Mouse (Mus musculus) adrenal gland, postnatal 14 days (tissue): ENCODE measurements around the gene E130116L18Rik. TPM values are rescaled to one million over a fixed set of nuclear protein-coding genes. Genes with fewer than 3 reads are reported as not detected.
"Not testable (repeated sequence)": the region's sequence is repeated elsewhere in the genome, so short reads cannot be mapped to it uniquely, and the experiment has no call there.

Experiments used
- DNase-seq: peaks from one replicate; pipeline ENCODE4 v3.0.0; 2021; ENCODE audit warnings: mixed read lengths
- long read RNA-seq, 2 experiments: library from polyadenylated mRNA; stranded (forward); transcript quantifications; one replicate each; pipeline ENCODE4 v2.0.0; 2021
- total RNA-seq: library from RNA; stranded (reverse); gene quantifications from 2 replicates; pipeline ENCODE4 v1.2.3, GENCODE M21; 2021

E130116L18Rik gene
- not detected in 2 replicates for total RNA-seq
- long read RNA-seq, experiment 1, result 0 reads
- long read RNA-seq, experiment 2, result 0 reads

DNA sequence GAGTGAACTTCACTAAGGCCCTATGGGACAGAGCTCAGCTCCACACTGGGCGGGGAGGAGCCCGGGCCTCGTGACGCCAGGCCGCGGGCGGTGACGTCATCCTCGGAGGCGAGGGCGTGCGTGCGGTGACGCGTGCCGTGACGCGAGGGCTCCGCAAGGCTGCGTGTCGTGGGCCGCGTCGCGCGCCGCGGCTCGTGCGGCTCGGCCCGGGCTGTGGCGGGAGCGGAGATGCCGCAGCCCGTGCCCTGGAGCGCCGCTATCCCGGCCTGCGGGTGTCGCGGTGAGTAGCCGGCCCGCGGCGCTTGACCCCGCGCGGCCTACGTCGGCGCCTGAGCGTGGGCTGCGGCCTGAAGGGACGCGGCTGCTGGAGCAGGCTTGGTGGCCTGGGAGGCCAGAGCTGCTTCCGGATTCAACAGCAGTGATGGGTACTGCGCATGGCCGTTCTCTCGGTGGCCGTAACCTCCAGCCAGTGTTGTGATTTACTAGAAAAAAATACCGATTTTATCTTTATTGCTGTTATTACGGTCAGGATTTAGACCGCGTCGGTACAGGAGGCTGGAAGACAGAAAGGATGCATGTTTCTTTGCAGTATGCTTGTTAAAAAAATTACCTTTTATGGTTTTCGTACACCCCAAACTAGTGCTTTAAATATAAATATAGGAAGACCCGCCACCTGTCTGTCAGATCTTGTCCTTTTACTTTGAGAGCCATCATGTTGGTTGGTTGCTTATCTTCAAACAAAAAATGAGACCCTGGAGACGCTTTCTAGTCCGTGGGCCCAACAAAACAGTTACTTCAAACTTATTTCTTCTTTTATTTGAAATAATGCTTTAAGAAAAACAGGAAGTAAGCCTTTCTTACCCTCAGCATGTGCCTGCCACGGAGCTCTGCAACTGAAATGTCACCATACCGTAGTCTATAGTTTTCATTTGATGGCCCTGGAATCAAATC is at the start of gene E130116L18Rik:
Gene E130116L18Rik, minus strand, starts transcription at position 402 of the 951 bp plus-strand sequence.
- peak; percentile 95 for DNase-seq

DNA sequence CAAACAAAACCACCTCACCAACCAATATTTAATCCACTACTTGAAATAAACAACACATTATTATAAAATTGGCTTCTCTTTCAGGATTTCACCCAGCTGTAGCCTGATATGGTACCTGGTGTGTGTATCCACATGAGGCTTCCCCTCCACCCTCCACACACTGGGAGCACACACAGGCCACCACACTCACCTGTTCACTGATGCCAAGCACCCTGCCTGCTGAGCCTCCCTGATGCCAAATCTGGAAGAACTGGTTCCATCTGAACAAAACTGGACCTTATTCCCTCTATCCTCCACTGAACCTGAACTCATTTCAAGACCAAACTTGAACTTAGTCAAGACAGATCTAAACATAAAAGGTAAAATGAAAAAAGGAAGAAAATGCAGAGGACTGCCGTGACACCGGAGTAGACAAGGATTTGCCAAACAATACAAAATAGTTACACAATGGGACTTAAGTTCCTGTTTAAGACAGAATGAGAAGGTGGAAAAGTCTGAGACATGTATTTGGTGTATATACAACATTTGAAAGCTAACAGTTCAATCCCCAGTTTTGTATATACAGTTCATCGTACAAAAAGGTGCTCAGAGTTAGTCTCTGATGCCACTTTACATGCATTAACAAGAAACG is 45.4 kb upstream of the E130116L18Rik start:
- DNase-seq, result no peak

DNA sequence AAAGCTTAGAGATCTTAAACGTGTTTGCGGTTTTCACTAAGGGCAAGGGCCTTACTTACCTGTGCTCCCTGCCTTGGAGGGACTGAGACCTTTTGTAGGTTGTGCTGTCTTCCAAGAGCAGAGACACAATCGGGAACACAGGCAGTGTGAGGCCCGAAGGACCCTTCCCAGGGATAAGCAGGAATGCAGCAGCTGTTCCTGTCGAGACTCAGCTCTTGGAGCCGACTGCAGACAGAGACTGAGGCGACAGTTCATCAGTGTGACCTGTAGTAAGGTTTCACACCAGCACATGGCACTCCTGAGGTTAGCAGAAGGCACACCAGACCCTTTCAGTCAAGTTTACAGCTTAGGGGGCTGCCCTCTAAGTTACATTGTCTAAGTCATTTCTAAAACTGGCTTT is 39.3 kb upstream of the E130116L18Rik start:
- no peak for DNase-seq

DNA sequence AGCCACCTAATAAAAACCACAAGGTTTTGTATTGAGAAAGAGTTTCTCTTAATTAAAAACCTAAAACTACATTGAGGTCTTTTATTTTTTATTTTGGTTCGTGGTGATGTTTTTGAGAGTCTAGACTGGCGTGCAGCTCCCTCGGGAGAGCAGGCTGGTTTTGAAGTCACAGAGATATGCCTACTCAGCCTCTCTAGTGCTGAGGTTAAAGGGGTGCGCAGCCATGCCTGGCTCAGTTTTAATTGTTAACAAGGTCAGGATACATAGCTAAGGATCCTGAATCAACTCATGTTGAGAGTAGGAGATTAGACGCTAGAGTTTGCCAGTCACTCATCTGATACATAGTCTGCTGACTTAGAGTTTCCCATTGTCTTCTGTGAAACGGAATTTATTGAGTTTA is 38.5 kb upstream of the E130116L18Rik start:
- DNase-seq, result no peak

DNA sequence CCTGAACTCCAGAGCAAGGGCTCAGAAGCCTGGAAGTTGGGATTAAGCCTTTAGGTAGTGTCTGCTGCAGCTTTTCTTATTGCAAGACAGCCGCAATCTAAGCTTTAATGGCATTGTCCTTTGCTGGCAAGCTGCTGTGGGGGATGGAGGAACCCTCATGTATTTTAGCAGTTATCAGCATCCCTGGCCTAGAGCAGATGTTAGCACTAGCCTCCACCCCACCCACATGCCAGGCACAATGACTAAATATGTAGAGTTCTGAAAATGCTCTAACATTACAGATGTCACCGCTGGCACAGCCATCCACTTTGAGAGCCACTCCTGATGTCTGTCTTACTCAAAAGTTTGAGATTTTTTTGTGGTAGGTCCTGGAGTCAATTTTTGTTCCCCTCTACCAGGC is 33.7 kb upstream of the E130116L18Rik start:
- DNase-seq, result no peak

DNA sequence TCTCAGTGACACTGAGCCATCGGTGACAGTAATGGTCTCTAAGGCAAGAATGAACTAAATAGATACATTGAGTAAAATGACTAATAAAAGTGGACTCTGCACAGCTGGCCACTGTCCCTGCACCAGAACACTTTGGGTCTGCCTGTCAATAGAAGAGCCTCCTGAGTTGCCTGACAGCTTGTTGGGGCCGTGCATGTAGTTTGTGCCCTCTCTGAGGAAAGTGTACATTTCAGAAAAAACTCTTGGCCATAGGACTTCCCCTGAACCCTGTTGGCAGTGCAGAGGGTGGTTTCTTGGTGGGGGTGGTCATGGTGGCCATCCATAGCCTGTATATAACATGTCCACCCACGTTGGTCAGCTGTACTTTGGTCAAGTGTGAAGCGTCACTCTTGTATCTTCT is 31.5 kb upstream of the E130116L18Rik start:
- DNase-seq, result no peak

DNA sequence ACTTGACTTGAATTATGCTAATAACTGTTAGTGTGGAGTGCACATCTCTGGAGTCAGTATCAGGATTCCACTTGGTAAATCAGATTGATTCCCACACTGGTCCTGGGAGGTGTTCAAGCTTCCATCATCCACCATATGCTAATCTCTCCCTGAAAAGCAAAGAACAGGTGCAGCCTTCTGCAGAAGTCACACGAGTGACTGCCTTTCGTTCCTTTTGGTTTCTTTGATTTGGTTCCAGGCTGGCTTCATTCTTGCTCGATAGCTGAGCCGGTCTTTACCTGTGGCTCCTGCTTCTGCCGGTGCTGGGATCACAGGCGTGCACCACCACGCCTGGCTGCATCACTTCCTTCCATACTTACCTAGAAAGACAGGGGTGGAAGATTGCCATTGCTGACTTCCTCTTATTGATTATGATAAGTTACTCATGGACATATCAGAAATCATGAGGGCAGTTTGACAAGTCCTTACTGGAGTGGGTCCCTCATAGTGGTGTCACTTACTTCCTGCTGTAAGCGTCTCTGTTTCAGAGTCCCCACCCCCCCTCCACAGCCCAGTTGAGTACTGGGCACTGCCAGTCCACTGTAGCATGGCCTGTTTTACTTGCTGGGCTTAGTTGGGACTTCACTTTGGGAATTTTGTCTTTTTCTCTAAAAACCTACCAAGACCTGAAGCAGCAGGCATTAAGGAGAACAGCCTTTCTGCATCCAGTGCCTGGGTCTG is 30.0 kb upstream of the E130116L18Rik start:
- DNase-seq, result no peak

DNA sequence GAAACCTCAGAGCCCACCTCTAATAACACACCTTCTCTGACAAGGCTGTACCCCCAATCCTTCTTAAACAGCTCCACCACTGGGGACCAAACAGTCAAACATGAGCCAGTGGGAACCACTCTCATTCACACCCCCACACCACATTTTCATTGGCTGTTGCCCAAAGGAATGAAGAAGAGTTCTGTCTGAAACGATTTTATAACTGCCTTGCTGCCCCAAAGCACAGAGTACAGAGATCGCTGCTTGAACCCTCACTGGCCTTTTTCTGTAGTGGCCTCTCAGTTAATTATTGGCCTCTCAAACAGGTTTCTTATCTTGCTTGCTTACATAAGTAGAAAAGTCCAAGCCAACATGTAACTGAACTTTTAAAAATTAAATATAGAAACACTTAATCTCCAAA is 29.5 kb upstream of the E130116L18Rik start:
- no peak for DNase-seq

DNA sequence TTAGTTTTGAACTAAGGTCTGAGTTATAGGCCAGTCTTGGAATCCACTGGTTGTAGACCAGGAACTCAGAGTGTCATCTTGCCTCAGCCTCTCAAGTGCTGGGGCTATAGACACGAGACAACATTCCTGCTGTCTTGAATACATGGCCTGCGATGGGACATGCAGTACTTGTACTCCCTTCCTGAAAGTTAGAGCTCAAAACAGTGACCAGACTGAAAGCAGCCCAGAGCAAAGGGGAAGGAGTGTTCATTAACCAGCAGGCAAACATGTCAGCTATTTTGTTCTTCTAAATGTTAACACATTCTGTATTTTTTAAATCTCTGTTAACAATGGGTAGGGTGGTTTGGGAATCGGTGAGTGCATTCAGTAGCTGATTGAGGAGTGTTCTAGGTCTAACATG is 24.1 kb upstream of the E130116L18Rik start:
- no peak for DNase-seq

DNA sequence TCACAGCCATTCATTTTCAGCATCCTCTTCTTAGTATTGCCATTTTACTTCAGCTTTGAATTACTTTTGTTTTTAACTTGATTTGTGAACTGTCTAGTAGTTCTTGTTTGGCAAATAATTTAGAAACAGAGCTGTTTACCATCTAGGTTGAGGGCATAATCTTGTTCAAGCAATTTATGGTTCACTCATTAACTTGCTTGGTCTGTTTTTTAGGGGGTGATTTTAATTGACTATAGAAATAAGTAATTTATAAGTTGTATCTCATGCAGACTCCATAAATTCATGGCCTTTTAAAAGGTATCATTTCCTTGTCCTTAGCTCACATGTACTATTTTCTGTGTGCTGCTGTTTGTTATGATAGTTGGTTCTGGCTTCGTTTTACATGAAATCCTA is 23.5 kb upstream of the E130116L18Rik start:
- no peak for DNase-seq

DNA sequence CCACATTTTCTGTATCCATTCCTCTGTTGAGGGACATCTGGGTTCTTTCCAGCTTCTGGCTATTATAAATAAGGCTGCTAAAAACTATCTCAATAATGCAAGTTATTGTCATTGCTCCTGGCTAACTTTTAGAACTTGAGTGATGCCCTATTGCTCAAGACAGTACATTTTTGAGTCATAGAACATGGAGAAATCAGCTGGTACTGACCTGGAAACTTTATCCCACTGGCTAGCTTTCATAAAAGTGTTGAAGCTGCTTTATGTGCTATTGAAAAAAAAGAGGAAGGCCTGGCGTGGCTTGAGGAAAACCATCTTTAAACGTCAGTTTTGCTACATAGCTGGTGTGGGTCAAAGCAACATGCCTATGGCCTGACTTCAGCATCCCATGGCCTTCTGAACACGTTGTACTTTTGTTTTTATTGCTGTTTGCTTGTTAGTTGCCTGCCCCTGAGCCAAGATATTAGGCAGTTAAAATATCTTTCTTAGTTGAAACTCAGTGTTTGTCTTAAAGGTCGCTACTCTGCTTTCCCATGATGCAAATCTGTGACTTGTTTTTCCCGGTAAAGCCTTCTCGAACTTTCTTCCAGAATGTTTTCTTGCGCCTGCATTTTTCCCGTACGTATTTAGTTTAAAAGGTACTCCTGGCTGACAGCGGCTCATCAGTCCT is 23.0 kb upstream of the E130116L18Rik start:
- DNase-seq, result no peak

DNA sequence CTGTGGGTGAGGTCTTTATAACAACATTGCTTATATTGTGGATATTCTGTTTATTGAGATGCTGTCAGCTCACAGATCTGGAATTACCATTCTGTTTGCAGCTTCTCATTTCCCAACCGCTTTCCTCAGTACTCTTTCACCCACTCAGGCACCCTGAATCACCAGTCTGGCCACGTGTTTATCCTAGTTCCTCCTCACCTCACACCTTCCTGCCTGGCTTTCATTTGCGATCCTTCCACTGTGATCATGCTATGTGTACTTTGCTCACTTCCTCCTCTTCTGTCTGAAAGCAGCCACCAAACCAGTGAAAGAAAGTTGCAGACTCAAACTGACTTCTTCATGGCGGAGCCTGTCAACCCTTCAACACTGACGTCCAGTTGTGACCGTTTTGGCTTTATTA is 20.1 kb upstream of the E130116L18Rik start:
- no peak for DNase-seq

DNA sequence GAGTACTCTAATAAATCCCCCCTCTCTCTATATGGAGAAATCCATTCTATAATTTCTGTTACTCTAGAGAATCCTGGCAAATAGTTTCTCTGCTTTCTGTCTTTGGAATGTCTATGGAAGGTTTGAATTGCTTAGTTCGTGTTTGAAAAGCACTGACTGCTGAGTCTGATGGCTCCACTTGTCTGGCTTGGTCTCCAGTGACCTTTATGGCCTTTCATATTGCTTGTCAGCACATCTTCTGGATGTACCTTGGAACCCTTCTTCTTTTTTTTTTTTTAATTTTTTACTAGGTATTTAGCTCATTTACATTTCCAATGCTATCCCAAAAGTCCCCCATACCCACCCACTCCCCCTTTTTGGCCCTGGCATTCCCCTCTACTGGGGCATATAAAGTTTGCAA is 1.4 kb upstream of the E130116L18Rik start:
- not testable (repeated sequence) for DNase-seq

DNA sequence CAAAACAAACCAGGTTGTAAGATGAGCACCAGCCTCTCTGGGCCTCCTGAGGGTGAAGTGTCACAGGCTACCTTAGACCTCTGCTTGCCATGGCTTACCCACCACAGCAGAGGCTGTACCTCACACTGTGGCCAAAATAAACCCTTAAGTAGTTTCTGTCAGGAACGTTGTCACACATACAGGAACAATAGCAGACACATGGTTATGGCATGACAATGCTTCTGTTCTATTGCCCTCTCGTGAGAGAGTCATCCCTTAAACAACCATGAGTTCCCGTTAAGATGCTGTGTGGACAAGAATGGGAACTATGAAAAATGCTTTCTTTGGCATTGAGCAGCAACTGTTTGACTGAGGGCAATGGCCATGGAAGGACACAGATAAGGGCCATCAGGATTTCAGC is 1.3 kb downstream of the E130116L18Rik start, which contains the start of gene Galnt11:
Gene Galnt11, plus strand, starts transcription at position 301 of the 400 bp plus-strand sequence.
- DNase-seq, result no peak

DNA sequence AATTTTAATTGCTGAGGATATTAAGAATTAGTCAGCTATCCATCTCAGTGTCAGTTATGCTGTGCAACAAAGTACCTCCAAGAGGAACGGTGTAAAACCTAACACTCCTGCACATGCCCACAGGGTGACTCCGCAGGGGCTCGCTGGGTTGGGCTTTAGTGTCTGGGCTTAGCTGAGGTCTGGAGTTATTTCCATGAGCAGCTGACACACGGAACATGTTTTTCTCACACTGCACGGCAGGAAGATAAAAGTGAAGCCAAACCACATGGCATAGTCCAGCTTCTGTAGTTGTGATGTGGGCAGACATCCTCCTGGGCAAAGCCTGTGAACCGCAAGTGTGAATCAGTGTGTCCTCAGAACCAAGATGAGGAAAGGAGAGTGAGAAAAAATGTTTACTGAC is 7.9 kb downstream of the E130116L18Rik start:
- DNase-seq, result no peak

DNA sequence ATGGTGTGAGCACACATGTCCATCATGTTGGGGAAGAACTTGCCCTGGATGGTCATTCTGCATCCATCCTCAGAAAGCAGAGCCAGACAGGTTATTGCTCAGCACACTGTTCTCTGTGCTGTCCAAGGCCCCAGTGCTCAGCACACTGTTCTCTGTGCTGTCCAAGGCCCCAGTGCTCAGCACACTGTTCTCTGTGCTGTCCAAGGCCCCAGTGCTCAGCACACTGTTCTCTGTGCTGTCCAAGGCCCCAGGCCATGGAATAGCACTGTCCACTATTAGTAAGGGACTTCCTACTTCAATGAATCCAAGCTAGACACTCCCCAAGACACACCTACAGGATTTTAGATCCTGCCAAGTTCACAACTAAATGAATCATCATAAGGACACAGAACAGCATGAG is 9.7 kb downstream of the E130116L18Rik start:
- not testable (repeated sequence) for DNase-seq

DNA sequence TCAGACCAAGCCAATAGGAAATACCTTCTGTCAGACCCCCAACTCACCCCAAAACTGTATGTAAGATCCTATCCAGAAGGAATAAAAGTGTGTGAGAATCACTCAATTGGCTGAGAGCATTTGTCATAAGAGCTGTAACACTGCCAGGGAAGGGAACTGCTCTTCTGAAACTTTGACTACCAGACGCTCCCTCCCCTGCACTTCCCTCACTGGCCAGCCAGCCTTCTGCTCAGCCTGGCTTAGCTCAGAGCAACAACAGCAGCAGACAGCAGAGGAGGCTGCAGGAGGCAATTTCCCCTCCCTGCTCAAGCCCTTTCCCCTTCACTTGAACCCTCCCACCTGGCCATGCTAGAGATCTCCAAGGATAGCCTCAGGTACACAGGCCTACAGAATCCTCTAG is 11.1 kb downstream of the E130116L18Rik start:
- DNase-seq, result no peak

DNA sequence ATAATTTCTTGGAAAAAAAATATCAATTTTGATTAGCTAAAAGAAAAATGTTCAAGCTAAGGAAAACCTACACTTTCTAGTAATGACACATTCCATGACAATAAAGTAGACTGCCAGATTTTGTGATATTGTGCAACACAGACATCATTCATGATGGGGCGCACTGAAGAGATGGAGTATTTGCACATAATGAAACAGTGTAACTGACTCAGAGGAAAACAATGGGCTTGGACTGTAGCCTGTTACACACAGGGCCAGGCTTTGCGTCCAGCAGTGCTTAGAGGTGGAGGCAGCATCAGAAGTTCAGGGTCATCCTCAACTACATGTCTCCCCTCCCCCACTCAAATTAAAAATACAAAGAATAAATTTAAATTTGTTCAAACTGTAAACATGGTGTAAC is 32.4 kb downstream of the E130116L18Rik start:
- DNase-seq, result peak; percentile 38

DNA sequence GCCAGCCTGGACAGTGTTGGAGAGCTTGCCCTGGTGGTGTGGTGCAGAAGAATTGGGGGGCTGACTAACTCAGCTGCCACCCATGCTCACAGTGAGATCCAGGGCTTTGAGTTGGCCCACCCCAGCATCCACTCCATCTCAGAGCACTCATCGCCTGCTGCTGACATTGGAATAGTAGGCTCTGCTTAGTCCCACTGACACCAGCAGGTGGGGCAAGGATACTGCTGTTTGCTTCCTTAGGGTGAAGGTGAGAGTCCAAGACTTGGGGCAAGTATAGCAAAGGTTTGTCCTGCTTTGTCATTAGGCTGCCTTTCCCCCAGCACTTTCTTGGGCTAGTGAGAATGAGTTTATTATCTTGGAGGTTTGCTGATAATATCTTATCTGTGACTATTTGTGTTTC is 34.2 kb downstream of the E130116L18Rik start:
- peak; percentile 50 for DNase-seq

DNA sequence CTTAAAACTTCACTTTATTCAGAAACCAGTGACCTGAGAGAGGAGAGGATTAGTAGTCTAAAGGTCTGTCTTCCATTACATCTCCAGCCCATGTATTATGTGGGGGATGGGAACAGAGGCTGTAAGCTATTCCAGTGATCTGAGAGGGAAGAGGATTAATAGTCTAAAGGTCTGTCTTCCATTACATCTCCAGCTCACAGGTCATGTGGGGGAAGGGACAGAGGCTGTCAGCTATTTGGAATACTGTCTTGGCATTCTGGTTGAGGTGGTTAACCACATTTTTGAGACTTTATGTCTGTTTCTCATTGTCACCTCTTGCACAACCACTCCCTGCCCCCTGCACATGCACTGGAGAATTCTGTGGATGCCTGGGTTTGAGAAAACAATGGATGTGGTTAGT is 35.2 kb downstream of the E130116L18Rik start:
- DNase-seq, result no peak

DNA sequence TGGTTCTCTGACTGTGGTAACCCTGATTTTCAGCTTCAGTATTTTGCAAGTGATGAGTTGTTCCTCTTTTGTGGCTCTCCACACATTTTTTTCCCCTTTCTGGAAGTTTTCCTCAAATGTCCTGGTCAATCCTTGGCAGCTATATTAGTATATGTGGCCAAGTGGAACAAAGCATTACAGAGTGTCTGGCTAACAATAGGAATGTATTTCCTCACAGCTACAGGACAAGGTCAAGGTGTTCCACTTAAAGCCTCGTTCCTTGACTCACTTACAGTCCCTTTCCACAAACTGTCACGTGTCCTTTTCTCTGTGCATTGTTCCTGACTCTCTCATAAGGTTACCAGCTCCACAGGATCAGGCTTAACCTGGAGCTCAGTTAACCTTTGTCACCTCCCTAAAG is 38.4 kb downstream of the E130116L18Rik start:
- no peak for DNase-seq

DNA sequence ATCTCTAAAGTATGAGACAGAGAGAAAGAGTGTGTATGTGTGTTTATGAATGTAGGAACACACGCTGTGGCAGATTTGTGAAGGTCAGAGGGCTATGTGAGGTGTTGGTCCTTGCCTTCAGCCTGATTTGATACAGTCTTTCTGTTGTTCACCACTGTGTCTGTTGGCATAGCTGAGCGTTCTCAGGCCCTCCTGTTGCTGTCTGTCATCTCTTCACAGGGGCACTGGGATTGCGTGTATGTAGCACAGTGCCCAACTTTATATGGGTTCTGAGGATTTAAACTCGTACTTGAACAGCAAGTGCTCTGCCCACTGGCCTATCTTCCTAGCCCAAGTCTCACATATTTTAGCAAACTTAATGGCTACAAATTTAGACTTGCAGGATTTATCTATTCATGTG is 39.4 kb downstream of the E130116L18Rik start:
- DNase-seq, result no peak
